Mouse (Mus musculus): ENCODE measurements at regions not wholly inside any gene's neighbourhood (a gene's known extent, or its start where the extent isn't known, plus 50 kb on each side); places are given as distances from the start of the nearest gene placed in this dataset.

GRCm38 (mm10) chr1:189494896-189495295, 92.8 kb upstream of the Kcnk2 start:
- Histone ChIP-seq H3K27me3 (replicated peaks; ENCODE audit: control insufficient read depth, insufficient read depth, low read length) (no peaks in the 10 kb centered on the region), H3K27ac (ENCODE audit: low read depth, low read length) (no peak overlapping the region), H3K4me1 (replicated peaks; ENCODE audit: control insufficient read depth, insufficient read depth, low read length) (no peaks in the 10 kb centered on the region; the same call in 1 of the 2 replicates), H3K36me3 (ENCODE audit: control insufficient read depth, insufficient read depth, low read length) (no peaks in the 10 kb centered on the region), H3K4me3 (ENCODE audit: low read depth, low read length) (no peak overlapping the region), H3K9ac (ENCODE audit: low read depth, low read length) (no peak overlapping the region), H3K9me3 (ENCODE audit: control insufficient read depth, low read length) (no peaks in the 10 kb centered on the region), H3K4me2 (no peak overlapping the region)
- no peak for ATAC-seq (replicated peaks; ENCODE audit: low FRiP score)
- DNase-seq (ENCODE audit: low spot score) = no peak
- 82% methylated on average over 11 of the region's 11 CpGs for WGBS

GRCm38 (mm10) chr1:189485336-189485735, 83.3 kb upstream of the Kcnk2 start:
- H3K36me3 ChIP-seq (ENCODE audit: control insufficient read depth, insufficient read depth, low read length) = no peaks in the 10 kb centered on the region
- 89% methylated on average over 4 of the region's 4 CpGs for WGBS
- no peak overlapping the region for H3K4me2 ChIP-seq
- ATAC-seq (replicated peaks; ENCODE audit: low FRiP score) (no peak), DNase-seq (ENCODE audit: low spot score) (peak; percentile 9)
- no peak overlapping the region for H3K9ac ChIP-seq (ENCODE audit: low read depth, low read length)
- no peak overlapping the region for H3K27ac ChIP-seq (ENCODE audit: low read depth, low read length)
- no peaks in the 10 kb centered on the region for H3K27me3 ChIP-seq (replicated peaks; ENCODE audit: control insufficient read depth, insufficient read depth, low read length)
- no peak overlapping the region for H3K4me3 ChIP-seq (ENCODE audit: low read depth, low read length)
- H3K4me1 ChIP-seq (replicated peaks; ENCODE audit: control insufficient read depth, insufficient read depth, low read length) = no peaks in the 10 kb centered on the region
- no peaks in the 10 kb centered on the region for H3K9me3 ChIP-seq (ENCODE audit: control insufficient read depth, low read length)

- Histone ChIP-seq H3K36me3 (ENCODE audit: control insufficient read depth, insufficient read depth, low read length) (no peaks in the 10 kb centered on the region), H3K4me1 (replicated peaks; ENCODE audit: control insufficient read depth, insufficient read depth, low read length) (no peaks in the 10 kb centered on the region), H3K4me2 (no peak overlapping the region), H3K27me3 (replicated peaks; ENCODE audit: control insufficient read depth, insufficient read depth, low read length) (no peaks in the 10 kb centered on the region), H3K9me3 (ENCODE audit: control insufficient read depth, low read length) (no peaks in the 10 kb centered on the region), H3K4me3 (ENCODE audit: low read depth, low read length) (no peak overlapping the region), H3K9ac (ENCODE audit: low read depth, low read length) (no peak overlapping the region), H3K27ac (ENCODE audit: low read depth, low read length) (no peak overlapping the region)
- ATAC-seq (replicated peaks; ENCODE audit: low FRiP score) (no peak), DNase-seq (ENCODE audit: low spot score) (no peak)
- 81% methylated on average over 7 of the region's 7 CpGs for WGBS
These were observed 81.3 kb upstream of the Kcnk2 start for GRCm38 (mm10) chr1:189483331-189483730.

- Histone ChIP-seq H3K4me3 (ENCODE audit: low read depth, low read length) (no peak overlapping the region), H3K9ac (ENCODE audit: low read depth, low read length) (no peak overlapping the region), H3K27me3 (replicated peaks; ENCODE audit: control insufficient read depth, insufficient read depth, low read length) (no peaks in the 10 kb centered on the region), H3K4me2 (no peak overlapping the region), H3K27ac (ENCODE audit: low read depth, low read length) (no peak overlapping the region), H3K36me3 (ENCODE audit: control insufficient read depth, insufficient read depth, low read length) (no peaks in the 10 kb centered on the region), H3K9me3 (ENCODE audit: control insufficient read depth, low read length) (no peaks in the 10 kb centered on the region), H3K4me1 (replicated peaks; ENCODE audit: control insufficient read depth, insufficient read depth, low read length) (no peaks in the 10 kb centered on the region)
- ATAC-seq (replicated peaks; ENCODE audit: low FRiP score) (no peak), DNase-seq (ENCODE audit: low spot score) (peak; percentile 20)
- 77% methylated on average over 6 of the region's 6 CpGs for WGBS
These were observed 76.0 kb upstream of the Kcnk2 start for GRCm38 (mm10) chr1:189478051-189478450.

GRCm38 (mm10) chr1:189476796-189477195, 74.7 kb upstream of the Kcnk2 start:
- no peak for ATAC-seq (replicated peaks; ENCODE audit: low FRiP score)
- Histone ChIP-seq H3K36me3 (ENCODE audit: control insufficient read depth, insufficient read depth, low read length) (no peaks in the 10 kb centered on the region), H3K4me3 (ENCODE audit: low read depth, low read length) (no peak overlapping the region), H3K9me3 (ENCODE audit: control insufficient read depth, low read length) (no peaks in the 10 kb centered on the region), H3K27me3 (replicated peaks; ENCODE audit: control insufficient read depth, insufficient read depth, low read length) (no peaks in the 10 kb centered on the region), H3K27ac (ENCODE audit: low read depth, low read length) (no peak overlapping the region), H3K4me2 (no peak overlapping the region), H3K9ac (ENCODE audit: low read depth, low read length) (no peak overlapping the region), H3K4me1 (replicated peaks; ENCODE audit: control insufficient read depth, insufficient read depth, low read length) (no peaks in the 10 kb centered on the region)
- 90% methylated on average over 14 of the region's 14 CpGs for WGBS
- peak; percentile 11 for DNase-seq (ENCODE audit: low spot score)

GRCm38 (mm10) chr1:189473071-189473470, 71.0 kb upstream of the Kcnk2 start:
- H3K4me3 ChIP-seq (ENCODE audit: low read depth, low read length) = no peak overlapping the region
- 65% methylated on average over 4 of the region's 4 CpGs for WGBS
- H3K4me2 ChIP-seq = no peak overlapping the region
- ATAC-seq (replicated peaks; ENCODE audit: low FRiP score) (no peak), DNase-seq (ENCODE audit: low spot score) (peak; percentile 20)
- no peak overlapping the region for H3K27ac ChIP-seq (ENCODE audit: low read depth, low read length)
- H3K9ac ChIP-seq (ENCODE audit: low read depth, low read length) = no peak overlapping the region
- H3K4me1 ChIP-seq (replicated peaks; ENCODE audit: control insufficient read depth, insufficient read depth, low read length) = no peaks in the 10 kb centered on the region
- no peaks in the 10 kb centered on the region for H3K27me3 ChIP-seq (replicated peaks; ENCODE audit: control insufficient read depth, insufficient read depth, low read length)
- H3K36me3 ChIP-seq (ENCODE audit: control insufficient read depth, insufficient read depth, low read length) = no peaks in the 10 kb centered on the region
- no peaks in the 10 kb centered on the region for H3K9me3 ChIP-seq (ENCODE audit: control insufficient read depth, low read length)

GRCm38 (mm10) chr1:189458421-189458820, 56.3 kb upstream of the Kcnk2 start:
- H3K27me3 ChIP-seq (replicated peaks; ENCODE audit: control insufficient read depth, insufficient read depth, low read length) = no peaks in the 10 kb centered on the region
- ATAC-seq (replicated peaks; ENCODE audit: low FRiP score) (no peak), DNase-seq (ENCODE audit: low spot score) (no peak)
- no peak overlapping the region for H3K27ac ChIP-seq (ENCODE audit: low read depth, low read length)
- H3K4me1 ChIP-seq (replicated peaks; ENCODE audit: control insufficient read depth, insufficient read depth, low read length) = no peaks in the 10 kb centered on the region
- H3K9me3 ChIP-seq (ENCODE audit: control insufficient read depth, low read length) = no peaks in the 10 kb centered on the region
- 82% methylated on average over 3 of the region's 3 CpGs for WGBS
- no peak overlapping the region for H3K4me2 ChIP-seq
- no peak overlapping the region for H3K9ac ChIP-seq (ENCODE audit: low read depth, low read length)
- H3K4me3 ChIP-seq (ENCODE audit: low read depth, low read length) = no peak overlapping the region
- H3K36me3 ChIP-seq (ENCODE audit: control insufficient read depth, insufficient read depth, low read length) = no peaks in the 10 kb centered on the region

Data from liver, embryonic 11.5 days (tissue).